ENCODE assay signal across 31 mouse cellular contexts in genomic region chr5:84289429-84289977, GRCm38 (mm10).
"Had no signal": no experiment of that assay in that cellular context is flagged by ENCODE, and none has a peak within 500 bp of the region (broad histone marks: within the 10 kb centered on the region; RNA-seq: fewer than 3 reads in every experiment).

No protein-coding gene starts in this region.

- DNase-seq: left cerebral cortex, postnatal 4 days; liver; liver, embryonic 13.5 days; liver, postnatal 0 days; lung, adult 18-20 months; lung, postnatal 10 days; lung, postnatal 14 days; lung, postnatal 36 days; lung, postnatal 4 days; midbrain, embryonic 14.5 days had no signal

- H3K36me3 ChIP-seq: limb, embryonic 10.5 days; limb, embryonic 12.5 days; limb, embryonic 13.5 days; limb, embryonic 15.5 days; liver, embryonic 12.5 days; liver, embryonic 13.5 days; liver, embryonic 15.5 days; lung, embryonic 15.5 days; midbrain, embryonic 10.5 days; midbrain, embryonic 12.5 days; midbrain, embryonic 13.5 days; midbrain, embryonic 15.5 days; neural tube, embryonic 12.5 days; neural tube, embryonic 13.5 days had no signal

- H3K9ac ChIP-seq: limb, embryonic 12.5 days; limb, embryonic 13.5 days; limb, embryonic 15.5 days; liver, embryonic 12.5 days; liver, embryonic 13.5 days; liver, embryonic 14.5 days; liver, embryonic 15.5 days; liver, postnatal 0 days; lung, embryonic 15.5 days; midbrain, embryonic 12.5 days; midbrain, embryonic 13.5 days; midbrain, embryonic 15.5 days; neural tube, embryonic 12.5 days; neural tube, embryonic 13.5 days had no signal

- H3K27ac ChIP-seq: left cerebral cortex, adult 2 months; limb, embryonic 10.5 days; limb, embryonic 12.5 days; limb, embryonic 13.5 days; limb, embryonic 15.5 days; liver, embryonic 12.5 days; liver, embryonic 13.5 days; liver, embryonic 14.5 days; liver, embryonic 15.5 days; lung, embryonic 15.5 days; macrophage; midbrain, embryonic 10.5 days; midbrain, embryonic 12.5 days; midbrain, embryonic 13.5 days; midbrain, embryonic 15.5 days; neural tube, embryonic 12.5 days; neural tube, embryonic 13.5 days had no signal

- H3K9me3 ChIP-seq: limb, embryonic 10.5 days; limb, embryonic 12.5 days; limb, embryonic 13.5 days; limb, embryonic 15.5 days; liver, embryonic 12.5 days; liver, embryonic 13.5 days; liver, embryonic 15.5 days; lung, embryonic 15.5 days; megakaryocyte, embryonic 14.5 days; midbrain, embryonic 10.5 days; midbrain, embryonic 12.5 days; midbrain, embryonic 13.5 days; midbrain, embryonic 15.5 days; neural tube, embryonic 12.5 days; neural tube, embryonic 13.5 days had no signal

- H3K27me3 ChIP-seq: limb, embryonic 12.5 days; limb, embryonic 13.5 days; limb, embryonic 15.5 days; liver, embryonic 12.5 days; liver, embryonic 13.5 days; liver, embryonic 15.5 days; lung, embryonic 15.5 days; megakaryocyte, embryonic 14.5 days; midbrain, embryonic 15.5 days had no signal

- H3K4me3 ChIP-seq: left cerebral cortex, adult 2 months; limb, embryonic 10.5 days; limb, embryonic 12.5 days; limb, embryonic 13.5 days; limb, embryonic 15.5 days; liver, embryonic 12.5 days; liver, embryonic 13.5 days; liver, embryonic 15.5 days; lung, embryonic 15.5 days; megakaryocyte, embryonic 14.5 days; midbrain, embryonic 10.5 days; midbrain, embryonic 12.5 days; midbrain, embryonic 13.5 days; midbrain, embryonic 15.5 days; myocyte; neural tube, embryonic 12.5 days; neural tube, embryonic 13.5 days had no signal

- H3K4me2 ChIP-seq: limb, embryonic 12.5 days; limb, embryonic 13.5 days; limb, embryonic 15.5 days; liver, embryonic 11.5 days; liver, embryonic 12.5 days; liver, embryonic 13.5 days; liver, embryonic 15.5 days; lung, embryonic 15.5 days; midbrain, embryonic 11.5 days; midbrain, embryonic 12.5 days; midbrain, embryonic 13.5 days; midbrain, embryonic 15.5 days; neural tube, embryonic 12.5 days; neural tube, embryonic 13.5 days had no signal

- ATAC-seq: liver, embryonic 12.5 days; liver, postnatal 0 days; midbrain, embryonic 13.5 days; midbrain, embryonic 15.5 days; midbrain, embryonic 16.5 days had no signal

- H3K4me1 ChIP-seq: limb, embryonic 10.5 days; limb, embryonic 12.5 days; limb, embryonic 13.5 days; limb, embryonic 15.5 days; liver, embryonic 12.5 days; liver, embryonic 13.5 days; liver, embryonic 15.5 days; lung, embryonic 15.5 days; megakaryocyte, embryonic 14.5 days; midbrain, embryonic 10.5 days; midbrain, embryonic 12.5 days; midbrain, embryonic 15.5 days; neural tube, embryonic 12.5 days; neural tube, embryonic 13.5 days had no signal
